Mouse (Mus musculus): ENCODE measurements around the gene Eloa. TPM values are rescaled to one million over a fixed set of nuclear protein-coding genes. Genes with fewer than 3 reads are reported as not detected.
A peak's percentile ranks its signal among the peaks of the same experiment; 100 is the strongest.
"Not testable (repeated sequence)": the region's sequence is repeated elsewhere in the genome, so short reads cannot be mapped to it uniquely, and the experiment has no call there.

Eloa gene
- total RNA-seq (2021): 10 to 100 TPM; 29.9 to 31.2 TPM
- long read RNA-seq, experiment 1, full-length matches to known transcripts: 17 of 23 reads
- long read RNA-seq, experiment 1, partial matches to known transcripts: 6 of 23 reads
- long read RNA-seq, experiment 1, other reads (novel, unspliced or antisense): 0 of 23 reads
- long read RNA-seq, experiment 2, full-length matches to known transcripts: 18 of 31 reads
- long read RNA-seq, experiment 2, partial matches to known transcripts: 13 of 31 reads
- long read RNA-seq, experiment 2, other reads (novel, unspliced or antisense): 0 of 31 reads

DNA sequence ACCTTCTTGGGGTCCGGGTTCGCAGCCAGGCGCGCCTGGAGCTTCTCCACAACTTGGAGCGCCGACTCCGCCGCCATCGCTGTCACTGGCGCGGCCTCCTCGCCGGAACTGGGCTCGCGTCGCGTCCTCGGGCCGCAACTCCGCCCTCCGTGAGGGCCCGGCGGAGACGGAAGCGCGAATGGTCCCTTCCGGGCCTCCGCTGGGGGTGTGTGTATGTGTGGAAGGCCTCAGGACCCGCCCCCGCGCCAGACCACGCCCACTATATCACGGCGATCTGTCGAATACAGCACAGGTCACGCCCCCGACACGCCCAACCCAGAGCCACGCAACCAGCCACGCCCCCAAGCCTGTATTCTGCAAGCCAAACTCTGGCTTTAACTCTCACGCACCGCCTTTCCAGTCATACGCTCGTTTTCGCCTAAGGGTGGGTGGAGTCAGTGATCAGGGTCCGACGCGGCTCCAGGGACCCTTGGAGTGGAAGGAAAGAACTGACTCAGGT, at the start of gene Eloa:
Eloa (minus strand) TSS at position 215 of the 499 bp plus-strand sequence.
- intact Hi-C loops (cut with DNase I): loop anchor here (2.0 kb wide), 1 partner anchor 31 kb away; the partner anchor contains the start of gene Rpl11
- DNase-seq: peak; percentile 100

DNA sequence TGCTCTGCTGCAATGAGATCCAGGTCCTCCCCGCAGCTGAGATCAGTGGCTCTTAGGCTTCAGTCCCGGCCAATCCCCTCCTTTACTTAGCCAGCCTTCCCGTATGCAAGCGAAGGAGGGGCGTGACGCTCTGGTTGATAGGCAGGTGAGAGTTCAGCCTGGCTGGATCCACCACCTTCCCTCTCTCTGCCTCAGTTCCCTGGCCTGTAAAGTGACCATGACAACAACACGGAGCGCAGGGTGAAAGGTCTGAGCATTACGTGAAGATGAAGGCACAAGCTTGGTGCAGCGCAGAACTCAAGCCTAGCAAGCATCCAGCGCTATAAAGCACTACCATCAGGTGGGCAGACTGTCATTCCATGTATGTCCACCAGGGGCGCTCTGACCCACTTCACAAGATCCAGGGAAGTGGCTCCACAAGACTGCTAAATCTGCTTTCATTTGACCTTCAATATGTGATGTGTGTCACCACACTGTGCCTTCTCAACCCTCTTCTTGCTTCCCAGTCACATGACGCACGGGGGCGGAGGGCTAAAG, 49.7 kb upstream of the Eloa start:
- intact Hi-C loops (cut with DNase I): no loop called here
- DNase-seq: peak; percentile 79 to 86

DNA sequence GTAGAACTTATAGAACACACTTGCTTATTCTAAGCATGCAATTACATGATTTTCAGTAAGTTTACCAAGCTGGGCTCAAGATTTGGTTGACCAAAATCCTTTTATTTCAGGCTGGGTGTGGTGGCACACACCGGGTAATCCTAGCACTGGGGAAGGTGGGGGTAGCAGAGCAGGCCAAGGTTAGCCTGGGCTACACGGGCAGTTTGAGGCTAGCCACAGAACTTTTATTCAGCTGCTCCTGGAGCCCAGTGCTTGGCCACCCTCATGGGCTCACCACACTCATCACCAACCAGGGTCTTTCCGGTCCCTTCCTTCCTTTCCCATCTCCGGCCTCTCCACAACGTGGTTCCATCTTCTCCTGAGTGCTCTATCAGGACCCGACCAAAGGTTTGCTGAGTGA, 49.0 kb upstream of the Eloa start:
- no peak for DNase-seq
- intact Hi-C loops (cut with DNase I): loop anchor here (1.0 kb wide), 2 partner anchors 79 to 90 kb away; no protein-coding TSS in a partner anchor

DNA sequence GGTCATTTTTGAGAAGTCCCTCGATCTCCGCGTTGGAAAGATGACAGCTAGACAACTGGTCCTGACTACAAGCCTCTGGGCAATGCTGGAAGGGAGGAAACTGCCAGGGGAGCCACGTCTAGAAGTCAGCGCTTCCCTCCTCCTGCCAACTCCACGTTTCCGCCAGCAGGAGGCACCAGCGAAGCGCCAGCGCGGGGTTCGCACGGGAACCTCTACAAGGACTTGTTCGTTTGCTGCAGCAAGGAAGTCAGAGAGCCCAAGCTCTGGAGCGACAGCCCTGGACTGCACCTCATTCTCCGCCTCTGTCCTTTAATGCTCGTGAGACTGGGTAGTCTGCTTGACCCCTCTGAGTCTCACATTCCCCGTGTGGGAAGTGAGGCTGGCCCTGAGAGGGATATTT, 48.4 kb upstream of the Eloa start:
- intact Hi-C loops (cut with DNase I): loop anchor here (1.0 kb wide), 2 partner anchors 79 to 90 kb away; no protein-coding TSS in a partner anchor

DNA sequence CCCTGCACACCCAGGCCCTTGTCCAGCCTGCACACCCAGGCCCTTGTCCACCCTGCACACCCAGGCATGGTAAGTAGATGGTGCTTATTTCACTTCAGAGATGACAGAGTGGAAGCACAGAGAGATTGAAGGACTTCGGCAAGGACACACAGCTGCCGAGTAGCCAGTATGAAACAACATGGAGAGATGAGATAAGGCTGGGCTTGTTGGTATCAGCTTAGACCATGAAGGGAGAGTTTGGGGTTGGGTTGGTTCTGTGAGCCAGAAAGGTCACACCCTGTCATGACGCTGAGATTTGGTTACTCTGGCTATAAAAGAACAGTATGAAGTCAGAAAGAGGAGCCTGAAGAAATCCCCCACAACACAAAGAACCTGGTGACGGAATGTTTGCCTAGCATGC, 47.8 kb upstream of the Eloa start:
- DNase-seq: no peak
- intact Hi-C loops (cut with DNase I): no loop called here

More for the DNA sequence above, 48.4 kb upstream of the Eloa start:
- DNase-seq: peak; percentile 86 to 93

DNA sequence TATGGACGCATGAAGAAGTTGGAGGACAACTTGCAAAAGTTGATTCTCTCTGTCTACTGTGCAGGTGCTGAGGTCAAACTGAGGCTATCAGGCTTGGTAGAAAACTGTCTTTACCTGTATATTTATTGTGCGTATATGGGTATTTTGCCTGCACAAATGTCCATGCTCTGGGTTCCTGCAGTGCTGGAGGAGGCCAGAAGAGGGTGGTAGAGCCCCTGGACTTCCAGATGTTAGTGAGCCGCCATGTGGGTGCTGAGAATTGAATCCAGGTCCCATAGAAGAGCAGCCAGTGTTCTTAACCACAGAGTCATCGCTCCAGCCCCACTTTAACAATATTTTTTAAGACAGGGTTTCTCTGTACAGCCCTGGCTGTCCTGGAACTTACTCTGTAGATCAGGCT, 41.6 kb upstream of the Eloa start:
- DNase-seq: no peak

DNA sequence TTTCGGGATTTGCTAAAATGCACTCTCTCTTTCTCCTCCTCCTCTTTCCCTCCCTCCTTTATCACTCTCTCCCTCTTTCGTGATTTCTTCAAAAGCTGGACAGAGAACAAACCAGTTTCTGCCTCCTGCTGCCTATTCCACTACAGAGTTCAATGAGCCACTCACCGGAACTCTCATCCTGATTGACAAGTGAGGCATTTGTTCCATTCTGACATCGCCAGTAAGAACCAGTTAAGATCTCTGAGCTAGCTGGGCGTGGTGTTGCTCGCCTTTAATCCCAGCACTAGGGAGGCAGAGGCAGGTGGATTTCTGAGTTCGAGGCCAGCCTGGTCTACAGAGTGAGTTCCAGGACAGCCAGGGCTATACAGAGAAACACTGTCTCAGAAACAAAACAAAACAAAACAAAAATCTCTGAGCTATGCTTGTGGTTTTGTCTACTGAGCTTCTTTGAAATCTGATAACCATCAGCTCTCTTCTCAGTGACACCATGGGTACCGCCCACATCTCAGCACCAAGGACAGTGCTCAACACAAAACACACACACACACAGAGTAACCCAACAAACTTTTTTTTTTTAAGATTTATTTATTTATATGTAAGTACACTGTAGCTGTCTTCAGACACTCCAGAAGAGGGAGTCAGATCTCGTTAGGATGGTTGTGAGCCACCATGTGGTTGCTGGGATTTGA, 38.4 kb upstream of the Eloa start:
- DNase-seq: not testable (repeated sequence)
- intact Hi-C loops (cut with DNase I): loop anchor here (10.0 kb wide), 1 partner anchor 545 kb away; the partner anchor contains the start of gene Kdm1a

More for the DNA sequence above, 41.6 kb upstream of the Eloa start:
- intact Hi-C loops (cut with DNase I): no loop called here

DNA sequence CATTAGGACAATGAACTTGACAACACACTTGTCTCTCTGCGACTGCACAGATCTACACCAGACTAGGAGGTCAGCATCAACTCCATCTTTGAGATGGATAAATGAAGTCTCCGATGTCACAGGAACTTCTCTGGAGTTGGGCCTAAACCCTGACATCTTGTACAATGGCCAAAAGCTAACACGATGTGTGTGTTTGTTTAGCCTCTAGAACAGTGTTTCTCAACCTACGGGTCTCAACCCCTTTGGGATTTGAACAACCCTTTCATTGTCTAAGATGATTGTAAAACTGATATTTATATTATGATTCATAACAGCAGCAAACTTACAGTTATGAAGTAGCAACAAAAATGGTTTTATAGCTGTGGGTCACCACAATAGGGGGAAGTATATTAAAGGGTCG, 36.4 kb upstream of the Eloa start:
- intact Hi-C loops (cut with DNase I): loop anchor here (10.0 kb wide), 1 partner anchor 547 kb away; the partner anchor contains the start of gene Kdm1a
- DNase-seq: no peak

DNA sequence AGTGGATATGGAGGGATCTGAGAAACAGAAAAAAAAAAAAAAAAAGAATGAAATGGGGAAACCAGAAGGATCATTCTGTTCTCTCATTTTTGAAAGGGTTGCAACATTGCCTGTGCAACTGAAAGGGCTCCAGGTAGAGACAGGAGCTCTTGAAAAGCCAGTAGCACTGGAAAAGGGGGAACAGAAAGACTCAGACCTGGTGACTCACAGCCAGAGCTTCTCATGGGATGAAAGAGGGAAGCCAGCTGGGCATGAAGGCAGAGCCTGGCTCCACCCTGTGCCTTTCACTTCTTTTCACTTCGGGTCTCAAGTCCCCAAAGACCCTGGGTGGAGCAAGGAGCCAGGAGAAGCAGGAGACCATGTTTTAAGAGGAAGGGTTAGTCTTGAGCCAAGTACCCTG, 34.5 kb upstream of the Eloa start:
- intact Hi-C loops (cut with DNase I): loop anchor here (10.0 kb wide), 1 partner anchor 549 kb away; the partner anchor contains the start of gene Kdm1a
- DNase-seq: no peak

DNA sequence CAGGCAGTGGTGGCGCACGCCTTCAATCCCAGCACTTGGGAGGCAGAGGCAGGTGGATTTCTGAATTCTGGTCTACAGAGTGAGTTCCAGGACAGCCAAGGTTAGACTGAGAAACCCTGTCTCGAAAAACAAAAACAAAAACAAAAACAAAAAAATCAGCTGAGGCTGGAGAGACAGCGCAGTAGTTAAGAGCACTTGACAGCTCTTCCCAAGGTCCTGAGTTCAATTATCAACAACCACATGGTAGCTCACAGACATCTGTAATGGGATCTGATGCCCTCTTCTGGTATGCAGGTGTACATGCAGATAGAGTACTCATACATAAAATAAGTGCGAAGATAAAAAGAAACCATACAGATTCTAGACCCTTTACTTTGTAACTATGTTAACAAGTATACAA, 32.3 kb upstream of the Eloa start:
- DNase-seq: no peak
- intact Hi-C loops (cut with DNase I): loop anchor here (2.0 to 10.0 kb wide), 5 partner anchors 33 to 551 kb away; partner anchors contain the start of genes Eloa, Kdm1a, Lypla2 and Pithd1

DNA sequence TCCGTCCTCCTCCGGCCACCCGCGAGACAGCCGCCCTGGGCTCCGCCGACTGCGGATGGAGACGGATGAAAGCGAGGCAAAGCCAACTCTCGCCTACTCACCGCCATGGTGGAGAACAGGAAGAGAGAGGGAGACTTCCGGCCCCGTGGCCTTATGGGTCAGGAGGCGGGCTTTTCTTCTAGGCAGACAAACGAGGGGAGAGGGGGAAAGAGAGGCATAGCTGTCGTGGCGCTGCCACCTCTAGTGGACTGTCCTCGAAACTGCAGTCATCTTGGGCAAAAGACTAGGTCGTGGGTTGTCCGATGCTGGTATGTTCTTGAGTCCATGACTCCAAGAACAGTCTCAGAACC, 31.7 kb upstream of the Eloa start, which contains the start of gene Rpl11:
Rpl11 (minus strand) TSS at position 182 of the 350 bp plus-strand sequence.
- intact Hi-C loops (cut with DNase I): loop anchor here (2.0 to 10.0 kb wide), 5 partner anchors 32 to 552 kb away; partner anchors contain the start of genes Eloa, Kdm1a, Lypla2 and Pithd1
- peak; percentile 87 to 91 for DNase-seq

DNA sequence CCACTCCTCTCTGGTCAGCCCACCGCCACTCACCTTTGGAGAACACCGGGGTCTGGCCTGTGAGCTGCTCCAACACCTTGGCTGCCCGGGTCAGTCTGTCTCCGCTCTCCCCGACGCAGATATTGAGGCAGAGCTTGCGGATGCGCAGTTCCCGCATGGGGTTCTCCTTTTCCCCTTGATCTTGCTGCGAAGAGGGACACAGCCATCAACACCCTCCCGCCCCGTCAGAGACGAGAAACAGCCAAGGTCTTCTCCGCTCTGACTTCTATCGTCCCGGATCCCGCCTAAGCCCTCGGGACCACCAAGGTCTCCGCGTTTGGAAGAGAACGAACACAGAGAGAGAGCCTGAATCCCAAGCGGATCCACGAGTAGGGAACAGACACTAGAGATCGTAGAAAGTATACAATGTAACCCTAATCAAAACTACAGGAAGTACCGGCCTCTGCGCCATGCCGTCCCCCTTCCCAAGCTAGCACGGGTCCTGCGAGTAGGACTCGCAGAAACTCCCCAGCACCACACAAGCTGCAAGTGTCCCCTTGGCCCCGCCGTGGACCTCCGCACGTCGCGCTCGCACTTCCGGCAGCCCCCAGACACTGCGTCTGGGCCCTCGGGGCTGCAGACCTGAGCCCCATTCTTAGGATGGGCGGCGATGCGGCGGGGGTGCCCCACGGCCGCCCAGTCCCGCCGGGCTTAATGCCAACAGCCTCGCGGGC, 31.1 kb upstream of the Eloa start:
- DNase-seq: no peak
- intact Hi-C loops (cut with DNase I): loop anchor here (2.0 to 10.0 kb wide), 5 partner anchors 32 to 552 kb away; partner anchors contain the start of genes Eloa, Kdm1a, Lypla2 and Pithd1

DNA sequence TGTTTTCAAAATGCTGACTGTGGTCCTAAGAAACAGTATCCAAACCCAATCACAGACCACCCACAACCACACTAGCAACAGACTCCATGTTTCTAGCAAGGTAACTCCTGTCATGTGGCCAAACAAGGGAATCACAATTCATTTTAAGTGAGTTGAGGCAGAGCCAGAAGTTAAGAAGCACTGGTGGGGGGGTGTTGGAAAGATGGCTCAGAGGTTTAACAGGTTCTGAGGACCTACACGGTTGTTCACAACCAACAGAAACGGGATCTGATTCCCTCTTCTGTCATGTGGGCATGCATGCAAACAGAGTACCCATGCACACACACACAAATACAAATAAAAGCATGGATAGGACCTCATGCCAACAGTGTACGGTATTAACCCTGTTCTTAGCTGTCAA, 30.5 kb upstream of the Eloa start:
- DNase-seq: no peak
- intact Hi-C loops (cut with DNase I): loop anchor here (2.0 to 10.0 kb wide), 5 partner anchors 31 to 553 kb away; partner anchors contain the start of genes Eloa, Kdm1a, Lypla2 and Pithd1

DNA sequence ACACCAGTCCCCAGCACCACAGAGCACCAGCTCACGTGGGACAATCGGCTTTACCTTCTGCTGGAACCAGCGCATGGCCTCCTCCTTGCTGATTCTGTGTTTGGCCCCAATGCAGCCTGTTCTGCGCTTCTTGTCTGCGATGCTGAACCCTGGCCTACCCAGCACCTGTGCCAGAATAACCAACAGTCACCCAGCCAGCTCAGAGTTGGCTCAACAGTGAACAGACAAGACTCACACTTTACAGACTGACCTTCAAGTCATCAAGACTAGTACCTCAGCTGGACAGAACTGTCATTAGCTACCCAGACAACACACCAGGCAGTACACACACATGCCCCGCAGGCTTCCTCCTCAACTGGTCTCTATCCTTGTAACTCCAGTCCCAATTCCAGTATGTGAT, 28.7 kb upstream of the Eloa start:
- no peak for DNase-seq
- intact Hi-C loops (cut with DNase I): loop anchor here (5.0 to 10.0 kb wide), 4 partner anchors 63 to 555 kb away; partner anchors contain the start of genes Kdm1a, Lypla2 and Pithd1

DNA sequence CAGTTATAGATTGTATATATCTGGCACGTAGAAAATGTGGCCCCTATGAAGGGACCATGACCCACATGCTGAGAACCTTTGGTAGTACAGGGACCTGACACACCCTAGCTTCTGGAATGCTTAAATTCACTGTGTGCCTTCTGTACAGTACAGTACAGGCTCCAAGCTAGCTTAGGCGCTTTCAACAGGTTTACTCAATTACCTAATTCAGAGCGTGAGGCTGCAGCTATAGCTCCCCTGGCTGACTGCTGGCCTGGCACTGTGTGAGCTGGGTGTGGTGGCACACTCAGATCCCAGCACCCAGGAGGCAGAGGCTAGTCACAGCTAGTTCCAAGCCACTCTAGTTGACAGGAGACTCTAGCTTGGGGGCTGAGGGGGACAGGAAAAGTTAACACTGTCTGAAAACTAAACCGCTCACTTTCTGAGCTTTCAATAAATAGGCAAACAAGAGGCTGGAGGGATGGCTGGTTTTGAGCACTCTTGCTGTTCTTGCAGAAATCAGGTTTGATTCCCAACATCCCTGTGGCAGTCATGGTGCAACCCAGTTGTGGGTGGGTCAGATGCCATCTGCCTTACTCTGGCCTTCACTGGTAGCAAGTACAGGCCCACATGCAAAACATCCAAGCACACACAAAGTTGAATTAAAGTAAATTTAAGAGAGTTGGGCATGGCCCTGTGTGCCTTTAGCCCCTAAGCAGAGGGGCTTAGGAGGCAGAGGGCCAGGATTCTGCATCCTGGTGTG, 26.9 kb upstream of the Eloa start:
- intact Hi-C loops (cut with DNase I): loop anchor here (10.0 kb wide), 1 partner anchor 244 kb away; no protein-coding TSS in a partner anchor

DNA sequence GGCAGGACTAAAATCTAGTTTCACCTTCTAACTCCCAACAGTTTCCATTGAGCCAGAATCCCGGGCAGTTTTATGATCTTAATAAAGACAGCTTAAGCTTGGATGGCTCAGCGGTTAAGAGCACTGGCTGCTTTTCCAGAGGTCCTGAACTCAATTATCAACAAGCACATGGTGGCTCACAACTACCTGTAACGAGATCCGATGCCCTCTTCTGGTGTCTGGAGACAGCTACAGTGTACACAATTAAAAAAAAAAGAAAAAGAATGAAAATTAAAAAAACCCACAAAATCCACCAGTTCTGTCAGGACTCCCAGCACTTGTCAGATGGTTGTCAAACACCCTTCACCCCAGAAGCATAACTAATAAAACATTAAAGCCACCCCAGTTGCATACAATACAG, 26.1 kb upstream of the Eloa start:
- intact Hi-C loops (cut with DNase I): loop anchor here (10.0 kb wide), 1 partner anchor 243 kb away; no protein-coding TSS in a partner anchor
- no peak for DNase-seq

More for the DNA sequence above, 26.9 kb upstream of the Eloa start:
- DNase-seq: no peak

DNA sequence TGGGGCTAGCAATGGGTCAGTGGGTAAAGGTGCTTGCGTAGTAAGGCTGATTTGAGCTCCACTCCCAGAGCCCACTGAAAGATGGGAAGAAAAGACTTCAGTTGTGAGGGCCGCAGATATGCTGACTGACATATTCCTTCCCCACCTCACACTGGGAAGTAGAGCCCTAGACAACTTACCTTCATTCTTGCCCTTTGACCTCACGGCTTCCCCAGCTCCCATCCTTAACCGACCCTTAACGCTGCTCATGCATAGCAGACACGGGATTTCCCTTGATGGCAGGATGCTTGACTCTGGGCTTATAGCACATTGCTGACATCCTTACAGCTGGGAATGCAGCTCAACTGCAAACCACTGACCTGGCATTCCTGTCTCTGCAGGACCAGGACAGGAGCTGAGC, 25.3 kb upstream of the Eloa start:
- intact Hi-C loops (cut with DNase I): loop anchor here (10.0 kb wide), 1 partner anchor 242 kb away; no protein-coding TSS in a partner anchor
- DNase-seq: no peak

DNA sequence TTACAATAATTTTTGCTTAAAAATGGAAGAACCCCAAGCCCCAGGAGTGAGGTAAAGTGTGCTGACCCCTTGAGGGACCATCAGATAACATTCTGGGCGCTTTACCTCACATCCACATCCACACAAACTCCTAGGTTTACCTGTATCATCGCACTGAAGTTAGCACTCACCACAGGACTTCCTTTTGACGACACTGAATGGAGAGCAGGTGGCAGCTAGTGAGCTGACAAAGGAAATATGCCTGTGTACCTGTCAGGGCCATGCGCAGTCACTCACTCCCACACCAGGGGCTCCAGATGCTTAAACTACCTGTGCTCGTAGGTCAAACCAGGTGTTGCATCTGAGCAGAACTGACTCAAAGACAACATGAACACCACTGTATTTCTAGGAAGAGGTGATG, 23.5 kb upstream of the Eloa start:
- intact Hi-C loops (cut with DNase I): loop anchor here (10.0 kb wide), 1 partner anchor 240 kb away; no protein-coding TSS in a partner anchor
- DNase-seq: no peak
